Mouse (Mus musculus) midbrain, postnatal 0 days (tissue): ENCODE data around the gene Sh2d7. TPM values are rescaled to one million over a fixed set of nuclear protein-coding genes. Genes with fewer than 3 reads are reported as not detected.
A peak's percentile ranks its signal among the peaks of the same experiment; 100 is the strongest.
"Not testable (repeated sequence)": the region's sequence is repeated elsewhere in the genome, so short reads cannot be mapped to it uniquely, and the experiment has no call there.

Source experiments
- ATAC-seq: fragments of 200-750 bp; cut with Nextera tagmentation; 2 replicates; pipeline ENCODE4 v1.8.0; 2017; ENCODE audit warnings: moderate number of reproducible peaks, mild to moderate bottlenecking, moderate TSS enrichment, moderate library complexity; ENCODE audit not compliant: low FRiP score
- DNase-seq: peaks from one replicate; pipeline ENCODE4 v3.0.0-alpha.2; 2015; ENCODE audit warnings: low spot score
- H3K27ac ChIP-seq: fragments of 300-500 bp; sonication (generic); 2 replicates; pipeline ENCODE4 v1.5.1; 2014; ENCODE audit warnings: low read depth, mild to moderate bottlenecking, low read length, mixed read lengths
- H3K27me3 ChIP-seq: fragments of 300-500 bp; sonication (generic); 2 replicates; pipeline ENCODE4 v1.6.1; 2014; ENCODE audit warnings: low read length, control low read depth, mixed read lengths; ENCODE audit not compliant: insufficient read depth
- H3K36me3 ChIP-seq: fragments of 300-500 bp; sonication (generic); 2 replicates; pipeline ENCODE4 v1.6.1; 2014; ENCODE audit warnings: low read length, control low read depth, mixed read lengths; ENCODE audit not compliant: insufficient read depth
- H3K4me1 ChIP-seq: fragments of 300-500 bp; sonication (generic); 2 replicates; pipeline ENCODE4 v1.6.1; 2014; ENCODE audit warnings: mild to moderate bottlenecking, control low read depth, antibody characterized with exemption, low read length, mixed read lengths; ENCODE audit not compliant: insufficient read depth
- H3K4me2 ChIP-seq: fragments of 300-500 bp; sonication (generic); 2 replicates; pipeline ENCODE4 v1.6.1; 2014; ENCODE audit warnings: low read depth, mild to moderate bottlenecking, low read length, mixed read lengths; ENCODE audit not compliant: poor library complexity, severe bottlenecking
- H3K4me3 ChIP-seq: fragments of 300-500 bp; sonication (generic); 2 replicates; pipeline ENCODE4 v1.5.1; 2014; ENCODE audit warnings: low read depth, mild to moderate bottlenecking, low read length, moderate library complexity
- H3K9ac ChIP-seq: fragments of 300-500 bp; sonication (generic); replicated peaks from 2 replicates; pipeline ENCODE4 v1.6.1; 2014; ENCODE audit warnings: mild to moderate bottlenecking, low read length, moderate library complexity, mixed read lengths; ENCODE audit not compliant: poor library complexity, severe bottlenecking
- H3K9me3 ChIP-seq: fragments of 300-500 bp; sonication (generic); 2 replicates; pipeline ENCODE4 v1.6.1; 2016; ENCODE audit warnings: low read length, control low read depth
- CTCF ChIP-seq: IDR thresholded peaks from 2 replicates; pipeline ENCODE4 v1.5.1; 2016; ENCODE audit warnings: antibody characterized with exemption, mild to moderate bottlenecking
- WGBS: fragments of 180-500 bp; shearing (Covaris S2); extraction: QIAGEN DNeasy Blood & Tissue Kit; methylation state at CpG from one replicate; pipeline ENCODE4 v1.1.7; 2014; 5-methylcytosine and 5-hydroxymethylcytosine counted together
- polyA plus RNA-seq: library from polyadenylated mRNA; unstranded; fragments of >200 nt; fragmentation: Nextera tagmentation; extraction: Ambion mirVana; gene quantifications from 2 replicates; pipeline ENCODE4 v1.2.1, GENCODE M21; 2015
- total RNA-seq: library from RNA; depleted of rRNA; stranded (reverse); fragments of >200 nt; gene quantifications from 2 replicates; pipeline ENCODE4 v1.2.3, GENCODE M21; 2014; rRNA removed

The Sh2d7 gene
- total and polyA plus RNA-seq, 2 experiments from 2014 or later: 0.09 TPM; not detected in 1

DNA sequence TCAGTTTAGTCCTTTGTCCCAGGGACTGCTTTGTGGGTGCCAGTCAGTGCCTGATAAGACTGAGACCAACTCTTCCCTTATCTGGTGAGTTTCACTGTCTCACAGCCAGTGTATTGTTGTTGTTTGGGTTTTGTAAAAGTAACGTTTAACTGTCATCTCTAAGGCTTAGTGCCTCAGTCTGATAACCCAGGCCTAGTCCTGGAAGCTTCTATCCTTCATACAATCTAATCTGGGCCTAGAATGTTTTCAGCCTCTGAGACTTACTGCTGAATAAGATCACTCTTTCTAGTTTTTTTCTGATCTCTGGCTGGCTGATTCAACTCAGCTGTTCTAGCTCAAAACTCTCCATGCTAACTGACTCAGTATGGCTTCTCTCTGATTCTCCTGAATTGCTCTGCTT is 44.9 kb downstream of the Sh2d7 start:
- no peak overlapping the region for H3K4me3 ChIP-seq
- DNase-seq: no peak
- H3K9me3 ChIP-seq: no peaks in the 10 kb centered on the region
- H3K4me2 ChIP-seq: no peak overlapping the region
- TF ChIP-seq CTCF: no peak
- no peak overlapping the region for H3K27ac ChIP-seq
- H3K4me1 ChIP-seq: peaks cover 9% of the 10 kb centered on the region; the same call in 1 of the 2 replicates
- 52% methylated on average over 1 of the region's 1 CpGs for WGBS
- H3K36me3 ChIP-seq: no peaks in the 10 kb centered on the region
- H3K27me3 ChIP-seq: no peaks in the 10 kb centered on the region
- no peak for ATAC-seq
- no peak overlapping the region for H3K9ac ChIP-seq

DNA sequence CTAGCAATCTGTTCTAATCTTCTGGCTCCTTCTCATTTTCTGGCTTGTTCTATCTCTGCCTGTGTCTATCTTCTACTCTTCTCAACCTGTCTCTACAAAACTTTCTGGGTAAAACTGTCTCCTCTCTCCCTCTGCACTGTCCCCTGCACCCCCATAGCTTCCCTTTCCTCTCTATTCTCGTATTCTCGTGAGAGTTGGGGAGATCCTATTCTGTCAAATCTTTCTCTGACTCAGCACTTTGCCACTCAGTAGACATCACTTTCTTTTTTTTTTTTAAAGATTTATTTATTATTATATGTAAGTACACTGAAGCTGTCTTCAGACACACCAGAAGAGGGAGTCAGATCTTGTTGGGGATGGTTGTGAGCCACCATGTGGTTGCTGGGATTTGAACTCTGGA is 45.3 kb downstream of the Sh2d7 start:
- DNase-seq, H3K4me2 ChIP-seq, H3K4me1 ChIP-seq, H3K4me3 ChIP-seq, H3K9me3 ChIP-seq, H3K27ac ChIP-seq, H3K27me3 ChIP-seq, H3K36me3 ChIP-seq, ATAC-seq, H3K9ac ChIP-seq: not testable (repeated sequence)
- 91% methylated on average over 2 of the region's 2 CpGs for WGBS

DNA sequence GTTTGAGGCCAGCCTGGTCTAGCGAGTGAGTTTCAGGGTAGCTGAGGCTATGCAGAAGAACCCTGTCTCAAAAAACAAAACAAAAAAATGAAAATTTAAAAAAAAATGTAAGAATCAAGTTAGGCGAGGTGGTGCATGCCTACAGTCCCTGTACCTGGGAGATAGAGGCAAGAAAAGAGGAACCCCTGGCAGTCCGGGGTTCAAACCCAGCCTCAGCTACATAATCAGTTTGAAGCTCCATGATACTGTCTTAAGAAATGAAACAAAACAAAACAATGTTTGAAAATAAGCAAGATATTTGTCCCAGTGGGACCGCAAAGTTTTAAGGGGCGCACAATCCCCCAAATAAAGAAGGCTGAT is 47.0 kb downstream of the Sh2d7 start:
- peaks cover 9% of the 10 kb centered on the region; the same call in 1 of the 2 replicates for H3K4me1 ChIP-seq
- DNase-seq: no peak
- peak; percentile 32; the same call in 1 of the 2 replicates for ATAC-seq

DNA sequence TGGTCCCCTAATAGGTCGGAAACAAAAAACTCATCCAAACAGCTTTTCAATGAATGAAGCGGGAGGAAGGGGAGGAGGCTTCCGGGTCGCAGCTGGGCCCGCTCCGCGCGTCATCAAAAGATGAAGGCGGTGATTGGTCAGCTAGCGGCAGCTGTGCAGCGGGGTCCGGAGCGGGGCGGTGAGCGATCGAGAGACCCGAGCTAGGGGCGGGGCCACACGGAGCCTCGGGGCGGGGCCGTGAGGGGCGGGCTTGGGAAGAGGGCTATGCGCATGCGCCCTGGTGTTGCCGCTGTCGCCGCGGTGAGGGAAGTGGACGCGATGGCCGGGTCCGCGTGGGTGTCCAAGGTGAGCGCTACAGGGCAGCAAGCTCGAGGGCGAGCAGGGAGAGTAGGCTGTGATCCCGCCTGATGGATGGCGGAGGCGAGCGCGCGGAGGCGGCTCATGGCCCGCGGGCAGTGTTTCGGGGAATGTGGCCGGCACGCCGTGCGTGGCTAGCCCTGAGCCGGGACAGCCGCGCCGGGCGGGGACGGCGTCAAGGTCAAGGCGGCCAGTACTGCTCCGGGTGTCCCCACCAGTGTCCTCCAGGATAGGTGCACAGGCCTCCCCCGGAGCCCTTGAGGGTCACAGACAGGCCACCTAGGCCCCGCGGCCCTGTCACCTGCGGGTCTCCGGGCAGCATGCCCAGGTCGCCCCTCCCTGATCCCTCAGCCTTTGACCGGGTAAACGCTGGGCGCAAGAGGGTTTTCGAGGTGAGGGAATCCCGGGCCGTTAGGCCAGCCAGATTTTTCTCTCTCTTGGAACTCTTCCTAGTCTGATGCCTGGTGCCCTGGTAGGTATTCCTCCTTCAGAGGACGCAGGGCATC is 47.6 kb downstream of the Sh2d7 start, which contains the start of gene Idh3a:
Gene Idh3a, plus strand, starts transcription at position 136 of the 863 bp plus-strand sequence.
- H3K4me2 ChIP-seq: peak within 1 kb of the TSS; percentile 76
- WGBS: under 1% methylated on average over 68 of the region's 73 CpGs

More for the DNA sequence above, 47.0 kb downstream of the Sh2d7 start:
- Histone ChIP-seq H3K27ac (no peak overlapping the region), H3K9me3 (no peaks in the 10 kb centered on the region), H3K4me3 (peak overlapping the region; percentile 91), H3K9ac (no peak overlapping the region), H3K36me3 (peaks cover 3% of the 10 kb centered on the region; the same call in 1 of the 2 replicates), H3K27me3 (no peaks in the 10 kb centered on the region), H3K4me2 (peak overlapping the region; percentile 76)
- no peak for TF ChIP-seq CTCF
- WGBS: 32% methylated on average over 5 of the region's 5 CpGs

DNA sequence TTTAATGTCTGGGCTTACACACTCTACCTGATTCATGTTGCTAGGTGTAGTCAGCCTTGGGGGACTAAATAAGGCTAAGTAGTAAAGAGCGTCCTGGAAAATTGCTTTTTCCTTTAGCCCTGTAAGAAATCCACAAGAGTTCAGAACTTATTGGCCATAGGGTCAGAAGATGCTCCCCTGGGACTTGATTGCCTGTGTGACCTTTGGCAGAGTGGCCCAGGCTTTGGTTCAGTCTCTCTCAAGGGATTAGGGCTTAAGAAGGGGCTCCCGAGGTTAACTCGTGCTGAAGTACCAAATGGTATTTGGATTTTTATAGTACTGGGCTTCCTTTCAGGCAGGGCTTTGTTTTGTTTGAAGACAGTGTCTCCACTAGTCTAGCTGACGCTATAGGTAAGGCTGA is 49.1 kb downstream of the Sh2d7 start:
- H3K9me3 ChIP-seq: no peaks in the 10 kb centered on the region
- H3K4me1 ChIP-seq: peaks cover 9% of the 10 kb centered on the region; the same call in 1 of the 2 replicates
- H3K4me3 ChIP-seq: no peak overlapping the region
- no peak for TF ChIP-seq CTCF
- H3K36me3 ChIP-seq: peaks cover 14% of the 10 kb centered on the region
- no peak overlapping the region for H3K27ac ChIP-seq
- H3K27me3 ChIP-seq: no peaks in the 10 kb centered on the region
- no peak for ATAC-seq
- H3K9ac ChIP-seq: peak overlapping the region; percentile 86; the same call in 1 of the 2 replicates
- no peak for DNase-seq
- 54% methylated on average over 4 of the region's 4 CpGs for WGBS
- peak overlapping the region; percentile 76 for H3K4me2 ChIP-seq

More for the DNA sequence above, 47.6 kb downstream of the Sh2d7 start, which contains the start of gene Idh3a:
- TF ChIP-seq CTCF: no peak
- H3K9ac ChIP-seq: peak within 1 kb of the TSS; percentile 86
- peaks cover 9% of the 10 kb centered on the region; the same call in 1 of the 2 replicates for H3K4me1 ChIP-seq
- ATAC-seq (peak; percentile 99), DNase-seq (peak; percentile 98)
- H3K9me3 ChIP-seq: no peaks in the 10 kb centered on the region
- H3K27me3 ChIP-seq: no peaks in the 10 kb centered on the region
- peak within 1 kb of the TSS; percentile 73; the same call in 1 of the 2 replicates for H3K27ac ChIP-seq
- peak within 1 kb of the TSS; percentile 91 for H3K4me3 ChIP-seq
- peaks cover 5% of the 10 kb centered on the region; the same call in 1 of the 2 replicates for H3K36me3 ChIP-seq

DNA sequence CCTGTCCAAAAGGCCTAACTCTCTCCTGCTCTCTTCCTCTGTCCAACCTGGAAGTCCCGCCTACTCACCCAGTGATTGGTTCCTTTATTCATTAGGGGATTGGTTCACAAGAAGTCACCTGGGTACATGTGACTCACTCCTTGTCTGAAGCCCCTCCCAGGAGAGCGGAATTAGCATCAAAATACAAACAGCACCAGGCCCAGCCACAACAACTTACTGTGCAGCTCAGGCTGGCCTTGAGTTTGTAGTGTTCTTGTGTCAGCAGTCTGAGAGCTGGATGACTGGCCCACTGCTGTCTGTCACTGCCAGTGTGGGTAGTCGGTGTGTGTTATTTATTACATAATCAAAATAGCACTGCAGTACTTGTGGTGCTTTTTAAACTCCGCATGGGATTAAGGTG is 54.9 kb downstream of the Sh2d7 start:
- WGBS: 78% methylated on average over 4 of the region's 4 CpGs

More for the DNA sequence above, 54.9 kb downstream of the Sh2d7 start:
- not testable (repeated sequence) for H3K27ac ChIP-seq, H3K4me1 ChIP-seq, DNase-seq, H3K9ac ChIP-seq, H3K9me3 ChIP-seq, H3K4me2 ChIP-seq, ATAC-seq, H3K27me3 ChIP-seq, H3K4me3 ChIP-seq
- peaks cover 62% of the 10 kb centered on the region for H3K36me3 ChIP-seq

Other genes starting within 250 kb of the Sh2d7 start
- 132 and 158 TPM in 2 replicates for gene Dmxl2, start 37.4 kb upstream of the Sh2d7 start, total RNA-seq
- gene Dmxl2, start 37.4 kb upstream of the Sh2d7 start, polyA plus RNA-seq: 40.7 and 44.7 TPM in 2 replicates
- gene Cib2, start 21.2 kb downstream of the Sh2d7 start, total RNA-seq: 62.7 and 65.4 TPM in 2 replicates
- gene Cib2, start 21.2 kb downstream of the Sh2d7 start, polyA plus RNA-seq: 84.3 and 84.9 TPM in 2 replicates
- 87.2 and 103 TPM in 2 replicates for gene Idh3a, start 47.4 kb downstream of the Sh2d7 start, total RNA-seq
- gene Idh3a, start 47.4 kb downstream of the Sh2d7 start, polyA plus RNA-seq: 184 and 191 TPM in 2 replicates
- 54.7 and 69.9 TPM in 2 replicates for gene Acsbg1, start 122.9 kb downstream of the Sh2d7 start, total RNA-seq
- 42.8 and 49.7 TPM in 2 replicates for gene Acsbg1, start 122.9 kb downstream of the Sh2d7 start, polyA plus RNA-seq
- 5.4 and 7.7 TPM in 2 replicates for gene Dnaja4, start 159.9 kb downstream of the Sh2d7 start, total RNA-seq
- gene Dnaja4, start 159.9 kb downstream of the Sh2d7 start, polyA plus RNA-seq: 6.7 and 8.0 TPM in 2 replicates
- gene Wdr61, start 195.5 kb downstream of the Sh2d7 start, total RNA-seq: 43.7 and 47.3 TPM in 2 replicates
- 83.9 and 86.3 TPM in 2 replicates for gene Wdr61, start 195.5 kb downstream of the Sh2d7 start, polyA plus RNA-seq
- gene Crabp1, start 225.8 kb downstream of the Sh2d7 start, total RNA-seq: 18.4 and 20.4 TPM in 2 replicates
- gene Crabp1, start 225.8 kb downstream of the Sh2d7 start, polyA plus RNA-seq: 26.3 and 33.1 TPM in 2 replicates